Mouse (Mus musculus) myocyte (in vitro differentiated cells): ENCODE results near the gene Ust.

Experiments
- CEBPB ChIP-seq: IDR thresholded peaks from 2 replicates; pipeline ENCODE4 v1.6.1; 2011; ENCODE audit warnings: mild to moderate bottlenecking, moderate library complexity; ENCODE audit not compliant: poor library complexity, insufficient read depth, severe bottlenecking
- E2F4 ChIP-seq: IDR thresholded peaks from one replicate; pipeline ENCODE4 v1.6.1; 2011; ENCODE audit warnings: mild to moderate bottlenecking, control low read depth, moderate library complexity; ENCODE audit not compliant: insufficient read depth
- MAX ChIP-seq: IDR thresholded peaks from one replicate; pipeline ENCODE4 v1.6.1; 2011; ENCODE audit warnings: low read depth, mild to moderate bottlenecking, control low read depth
- MYOG ChIP-seq, 3 experiments: IDR thresholded peaks; one replicate each; pipeline ENCODE4 v1.6.1; 2011; ENCODE audit warnings: control low read depth in 2 of 3, low read depth in 2 of 3, mild to moderate bottlenecking in 2 of 3; ENCODE audit not compliant: insufficient read length in 2 of 3, control insufficient read depth in 1 of 3, insufficient read depth in 1 of 3
- POLR2A ChIP-seq: IDR thresholded peaks from one replicate; pipeline ENCODE4 v1.6.1; 2011; ENCODE audit warnings: low read depth, mild to moderate bottlenecking, control low read depth, moderate library complexity; ENCODE audit not compliant: insufficient read length
- POLR2AphosphoS2 ChIP-seq: IDR thresholded peaks from one replicate; pipeline ENCODE4 v1.6.1; 2011; ENCODE audit warnings: low read depth, control low read depth; ENCODE audit not compliant: insufficient read length
- REST ChIP-seq: IDR thresholded peaks from one replicate; pipeline ENCODE4 v1.6.1; 2011; ENCODE audit warnings: mild to moderate bottlenecking, control low read depth, moderate library complexity; ENCODE audit not compliant: insufficient read depth, insufficient read length
- SRF ChIP-seq: IDR thresholded peaks from one replicate; pipeline ENCODE4 v1.6.1; 2011; ENCODE audit warnings: low read depth; ENCODE audit not compliant: control insufficient read depth, insufficient read length
- TCF12 ChIP-seq: IDR thresholded peaks from one replicate; pipeline ENCODE4 v1.6.1; 2011; ENCODE audit warnings: mild to moderate bottlenecking, control low read depth; ENCODE audit not compliant: poor library complexity, insufficient read depth, severe bottlenecking
- TCF3 ChIP-seq: IDR thresholded peaks from one replicate; pipeline ENCODE4 v1.6.1; 2011; ENCODE audit warnings: low read depth, control low read depth; ENCODE audit not compliant: insufficient read length
- USF1 ChIP-seq: IDR thresholded peaks from one replicate; pipeline ENCODE4 v1.6.1; 2011; ENCODE audit warnings: low read depth, mild to moderate bottlenecking, control low read depth, moderate library complexity

GRCm38 (mm10) chr10:8197661-8198060 lies 321.0 kb downstream of the Ust start:
- TF ChIP-seq TCF3 (no peak), POLR2A (no peak), MYOG (IDR thresholded peaks at IDR 0.05; ENCODE audit: control insufficient read depth in 1 of 3, insufficient read depth in 1 of 3, insufficient read length in 2 of 3, low read depth in 2 of 3) (no peak), CEBPB (no peak), E2F4 (no peak), SRF (no peak), USF1 (no peak), MAX (no peak), POLR2AphosphoS2 (no peak), TCF12 (no peak), REST (no peak)
